Mouse (Mus musculus) forebrain, postnatal 0 days (tissue): ENCODE measurements around the gene Fam118b. TPM values are rescaled to one million over a fixed set of nuclear protein-coding genes. Genes with fewer than 3 reads are reported as not detected.

Experiments used
- ATAC-seq: fragments of 200-750 bp; cut with Nextera tagmentation; 2 replicates; pipeline ENCODE4 v1.8.0; 2017; ENCODE audit warnings: mild to moderate bottlenecking, moderate library complexity
- DNase-seq: peaks from one replicate; pipeline ENCODE4 v3.0.0-alpha.2; 2015
- H3K27ac ChIP-seq: fragments of 300-500 bp; sonication (generic); 2 replicates; pipeline ENCODE4 v1.5.1; 2014; ENCODE audit warnings: low read depth, mild to moderate bottlenecking, antibody characterized with exemption, low read length, moderate library complexity, mixed read lengths
- H3K27me3 ChIP-seq: fragments of 300-500 bp; sonication (generic); 2 replicates; pipeline ENCODE4 v1.6.1; 2014; ENCODE audit warnings: mild to moderate bottlenecking, low read length, mixed read lengths; ENCODE audit not compliant: insufficient read depth
- H3K36me3 ChIP-seq: fragments of 300-500 bp; sonication (generic); 2 replicates; pipeline ENCODE4 v1.6.1; 2014; ENCODE audit warnings: mild to moderate bottlenecking, moderate library complexity; ENCODE audit not compliant: insufficient read depth
- H3K4me1 ChIP-seq: fragments of 300-500 bp; sonication (generic); 2 replicates; pipeline ENCODE4 v1.6.1; 2014; ENCODE audit warnings: antibody characterized with exemption; ENCODE audit not compliant: insufficient read depth
- H3K4me2 ChIP-seq: fragments of 300-500 bp; sonication (generic); 2 replicates; pipeline ENCODE4 v1.6.1; 2014; ENCODE audit warnings: low read depth, mild to moderate bottlenecking, moderate library complexity
- H3K4me3 ChIP-seq: fragments of 300-500 bp; sonication (generic); 2 replicates; pipeline ENCODE4 v1.5.1; 2014; ENCODE audit warnings: low read depth, low read length, mixed read lengths
- H3K9ac ChIP-seq: fragments of 300-500 bp; sonication (generic); 2 replicates; pipeline ENCODE4 v1.6.1; 2014; ENCODE audit warnings: mild to moderate bottlenecking
- H3K9me3 ChIP-seq: fragments of 300-500 bp; sonication (generic); 2 replicates; pipeline ENCODE4 v1.6.1; 2016; ENCODE audit warnings: low read length
- CTCF ChIP-seq: sonication (generic); IDR thresholded peaks from 2 replicates; pipeline ENCODE4 v1.5.1; 2016; ENCODE audit warnings: antibody characterized with exemption, control low read depth, low read depth
- WGBS: fragments of 180-500 bp; shearing (Covaris S2); extraction: QIAGEN DNeasy Blood & Tissue Kit; methylation state at CpG from one replicate; pipeline ENCODE4 v1.1.7; 2014; 5-methylcytosine and 5-hydroxymethylcytosine counted together
- polyA plus RNA-seq: library from polyadenylated mRNA; unstranded; fragments of >200 nt; fragmentation: Nextera tagmentation; extraction: Ambion mirVana; gene quantifications from 2 replicates; pipeline ENCODE4 v1.2.1, GENCODE M21; 2015
- total RNA-seq: library from RNA; depleted of rRNA; stranded (reverse); fragments of >200 nt; gene quantifications from 2 replicates; pipeline ENCODE4 v1.2.3, GENCODE M21; 2014; rRNA removed

Fam118b gene
- total and polyA plus RNA-seq, 2 experiments from 2014 or later = 34.6 to 49.7 TPM

- no peak for ATAC-seq
- TF ChIP-seq CTCF = no peak
Observed at GRCm38 (mm10) chr9:35186430-35186829, 81.2 kb downstream of the Fam118b start.

GRCm38 (mm10) chr9:35183359-35183758, 84.2 kb downstream of the Fam118b start:
- ATAC-seq (no peak), DNase-seq (no peak)
- no peaks in the 10 kb centered on the region for H3K9me3 ChIP-seq
- WGBS = 67% methylated on average over 5 of the region's 5 CpGs
- H3K4me1 ChIP-seq = no peaks in the 10 kb centered on the region
- no peak overlapping the region for H3K27ac ChIP-seq
- no peaks in the 10 kb centered on the region for H3K36me3 ChIP-seq
- no peak overlapping the region for H3K4me3 ChIP-seq
- no peaks in the 10 kb centered on the region for H3K27me3 ChIP-seq
- H3K4me2 ChIP-seq = no peak overlapping the region
- H3K9ac ChIP-seq = no peak overlapping the region
- no peak for TF ChIP-seq CTCF

More at GRCm38 (mm10) chr9:35186430-35186829, 81.2 kb downstream of the Fam118b start:
- Histone ChIP-seq H3K27me3 (no peaks in the 10 kb centered on the region), H3K4me3 (no peak overlapping the region), H3K9me3 (no peaks in the 10 kb centered on the region), H3K4me1 (no peaks in the 10 kb centered on the region), H3K27ac (no peak overlapping the region), H3K36me3 (no peaks in the 10 kb centered on the region), H3K9ac (no peak overlapping the region), H3K4me2 (no peak overlapping the region)
- 90% methylated on average over 4 of the region's 4 CpGs for WGBS
- no peak for DNase-seq

- Histone ChIP-seq H3K36me3 (no peaks in the 10 kb centered on the region), H3K4me1 (no peaks in the 10 kb centered on the region), H3K4me2 (no peak overlapping the region), H3K27me3 (no peaks in the 10 kb centered on the region), H3K4me3 (no peak overlapping the region), H3K9ac (no peak overlapping the region), H3K27ac (no peak overlapping the region), H3K9me3 (no peaks in the 10 kb centered on the region)
- 84% methylated on average over 2 of the region's 2 CpGs for WGBS
- no peak for ATAC-seq
- DNase-seq = no peak
- TF ChIP-seq CTCF = no peak
Observed at GRCm38 (mm10) chr9:35182832-35183231, 84.8 kb downstream of the Fam118b start.

GRCm38 (mm10) chr9:35176124-35176659, 91.4 kb downstream of the Fam118b start:
- Histone ChIP-seq H3K4me2 (peak overlapping the region; percentile 81), H3K9me3 (no peaks in the 10 kb centered on the region), H3K27ac (peak overlapping the region; percentile 89), H3K9ac (peak overlapping the region; percentile 62), H3K4me1 (no peaks in the 10 kb centered on the region), H3K27me3 (no peaks in the 10 kb centered on the region), H3K36me3 (no peaks in the 10 kb centered on the region), H3K4me3 (peak overlapping the region; percentile 51)
- TF ChIP-seq CTCF = no peak
- 43% methylated on average over 14 of the region's 14 CpGs for WGBS
- DNase-seq (no peak), ATAC-seq (no peak; the same call in 1 of the 2 replicates)

- under 1% methylated on average over 38 of the region's 38 CpGs for WGBS
- Histone ChIP-seq H3K4me1 (no peaks in the 10 kb centered on the region), H3K36me3 (peaks cover 6% of the 10 kb centered on the region), H3K4me3 (peak within 1 kb of the TSS; percentile 51), H3K9me3 (no peaks in the 10 kb centered on the region), H3K4me2 (peak within 1 kb of the TSS; percentile 81), H3K27me3 (no peaks in the 10 kb centered on the region), H3K9ac (peak within 1 kb of the TSS; percentile 62), H3K27ac (peak within 1 kb of the TSS; percentile 89)
- ATAC-seq = peak; percentile 98
- DNase-seq = peak; percentile 97
- TF ChIP-seq CTCF = peak; percentile 64
Observed at GRCm38 (mm10) chr9:35175251-35176123, 92.1 kb downstream of the Fam118b start, which contains the start of gene Dcps. Gene Dcps, minus strand, starts transcription at chr9:35176061.

- no peaks in the 10 kb centered on the region for H3K4me1 ChIP-seq
- no peak overlapping the region for H3K9ac ChIP-seq
- ATAC-seq (no peak), DNase-seq (no peak)
- H3K4me3 ChIP-seq = no peak overlapping the region
- H3K4me2 ChIP-seq = no peak overlapping the region
- TF ChIP-seq CTCF = no peak
- WGBS = 93% methylated on average over 1 of the region's 1 CpGs
- H3K36me3 ChIP-seq = peaks cover 13% of the 10 kb centered on the region
- H3K27ac ChIP-seq = no peak overlapping the region
- H3K27me3 ChIP-seq = no peaks in the 10 kb centered on the region
- no peaks in the 10 kb centered on the region for H3K9me3 ChIP-seq
Observed at GRCm38 (mm10) chr9:35173331-35173730, 94.3 kb downstream of the Fam118b start.

GRCm38 (mm10) chr9:35170071-35170470, 97.5 kb downstream of the Fam118b start:
- H3K36me3 ChIP-seq = peaks cover 13% of the 10 kb centered on the region
- no peaks in the 10 kb centered on the region for H3K27me3 ChIP-seq
- TF ChIP-seq CTCF = no peak
- no peak overlapping the region for H3K9ac ChIP-seq
- H3K9me3 ChIP-seq = no peaks in the 10 kb centered on the region
- no peak overlapping the region for H3K4me2 ChIP-seq
- no peaks in the 10 kb centered on the region for H3K4me1 ChIP-seq
- 90% methylated on average over 7 of the region's 7 CpGs for WGBS
- no peak for DNase-seq
- H3K4me3 ChIP-seq = no peak overlapping the region
- ATAC-seq = no peak
- no peak overlapping the region for H3K27ac ChIP-seq

Other genes starting within 250 kb of the Fam118b start
- gene St3gal4, start 148.5 kb downstream of the Fam118b start, total RNA-seq = 22.6 and 23.5 TPM in 2 replicates
- gene St3gal4, start 148.5 kb downstream of the Fam118b start, polyA plus RNA-seq = 16.1 and 18.2 TPM in 2 replicates
- 48.5 and 61.6 TPM in 2 replicates for gene Dcps, start 91.7 kb downstream of the Fam118b start, total RNA-seq
- gene Dcps, start 91.7 kb downstream of the Fam118b start, polyA plus RNA-seq = 63.5 and 63.6 TPM in 2 replicates
- 31.0 and 37.6 TPM in 2 replicates for gene Srpr, start 67.6 kb downstream of the Fam118b start, total RNA-seq
- 40.1 and 45.7 TPM in 2 replicates for gene Srpr, start 67.6 kb downstream of the Fam118b start, polyA plus RNA-seq
- gene Tirap, start 67.5 kb downstream of the Fam118b start, total RNA-seq = 1.7 and 2.0 TPM in 2 replicates
- 1.5 and 2.1 TPM in 2 replicates for gene Tirap, start 67.5 kb downstream of the Fam118b start, polyA plus RNA-seq
- gene Foxred1, start 56.8 kb downstream of the Fam118b start, total RNA-seq = 38.1 and 42.3 TPM in 2 replicates
- gene Foxred1, start 56.8 kb downstream of the Fam118b start, polyA plus RNA-seq = 32.0 and 40.8 TPM in 2 replicates
- gene Rpusd4, start 60 bp upstream of the Fam118b start, total RNA-seq = 9.2 and 10.9 TPM in 2 replicates
- 10.2 and 11.4 TPM in 2 replicates for gene Rpusd4, start 60 bp upstream of the Fam118b start, polyA plus RNA-seq
- 9.6 and 13.7 TPM in 2 replicates for gene Cdon, start 153.3 kb upstream of the Fam118b start, total RNA-seq
- gene Cdon, start 153.3 kb upstream of the Fam118b start, polyA plus RNA-seq = 0.94 and 1.3 TPM in 2 replicates